Mouse (Mus musculus) liver, embryonic 16.5 days (tissue): ENCODE data around the gene R3hdm2. TPM values are rescaled to one million over a fixed set of nuclear protein-coding genes. Genes with fewer than 3 reads are reported as not detected.

Experiments used
- ATAC-seq: fragments of 200-750 bp; cut with Nextera tagmentation; 2 replicates; pipeline ENCODE4 v1.8.0; 2017; ENCODE audit warnings: low read depth, mild to moderate bottlenecking, moderate number of reproducible peaks, moderate library complexity
- H3K27ac ChIP-seq: fragments of 300-500 bp; sonication (generic); 2 replicates; pipeline ENCODE4 v1.5.1; 2014; ENCODE audit warnings: mild to moderate bottlenecking, low read length
- H3K27me3 ChIP-seq: fragments of 300-500 bp; sonication (generic); 2 replicates; pipeline ENCODE4 v1.6.1; 2014; ENCODE audit warnings: low read depth, low read length, mixed read lengths; ENCODE audit not compliant: control insufficient read depth, insufficient read depth
- H3K36me3 ChIP-seq: fragments of 300-500 bp; sonication (generic); 2 replicates; pipeline ENCODE4 v1.6.1; 2014; ENCODE audit warnings: mild to moderate bottlenecking; ENCODE audit not compliant: control insufficient read depth, insufficient read depth
- H3K4me1 ChIP-seq: fragments of 300-500 bp; sonication (generic); 2 replicates; pipeline ENCODE4 v1.6.1; 2014; ENCODE audit warnings: low read depth, low read length, mixed read lengths; ENCODE audit not compliant: control insufficient read depth
- H3K4me2 ChIP-seq: fragments of 300-500 bp; sonication (generic); 2 replicates; pipeline ENCODE4 v1.6.1; 2014; ENCODE audit warnings: low read depth, low read length, mixed read lengths
- H3K4me3 ChIP-seq: fragments of 300-500 bp; sonication (generic); 2 replicates; pipeline ENCODE4 v1.5.1; 2014; ENCODE audit warnings: low read depth, mild to moderate bottlenecking, low read length
- H3K9ac ChIP-seq: fragments of 300-500 bp; sonication (generic); 2 replicates; pipeline ENCODE4 v1.6.1; 2014; ENCODE audit warnings: low read depth, low read length
- H3K9me3 ChIP-seq: fragments of 300-500 bp; sonication (generic); replicated peaks from 2 replicates; pipeline ENCODE4 v1.6.1; 2016; ENCODE audit warnings: low read length; ENCODE audit not compliant: control insufficient read depth
- WGBS: fragments of 180-500 bp; shearing (Covaris S2); extraction: QIAGEN DNeasy Blood & Tissue Kit; methylation state at CpG from one replicate; pipeline ENCODE4 v1.1.7; 2014; ENCODE audit not compliant: insufficient replicate concordance; 5-methylcytosine and 5-hydroxymethylcytosine counted together
- polyA plus RNA-seq: library from polyadenylated mRNA; unstranded; fragments of >200 nt; fragmentation: Nextera tagmentation; extraction: Ambion mirVana; gene quantifications from 2 replicates; pipeline ENCODE4 v1.2.1, GENCODE M21; 2015

The R3hdm2 gene
- polyA plus RNA-seq, 1 experiment from 2014 or later = 13.3 TPM

GRCm38 (mm10) chr10:127514111-127514698, 134.1 kb downstream of the R3hdm2 start:
- no peaks in the 10 kb centered on the region for H3K9me3 ChIP-seq
- 12% methylated on average over 13 of the region's 13 CpGs for WGBS
- peaks cover 21% of the 10 kb centered on the region for H3K36me3 ChIP-seq
- peak overlapping the region; percentile 54 for H3K27ac ChIP-seq
- peaks cover 58% of the 10 kb centered on the region for H3K4me1 ChIP-seq
- H3K4me3 ChIP-seq = peak overlapping the region; percentile 44
- H3K4me2 ChIP-seq = peak overlapping the region; percentile 75
- H3K9ac ChIP-seq = peak overlapping the region; percentile 64
- H3K27me3 ChIP-seq = peaks cover 57% of the 10 kb centered on the region
- no peak for ATAC-seq

- H3K27me3 ChIP-seq = peaks cover 51% of the 10 kb centered on the region
Observed at GRCm38 (mm10) chr10:127514764-127515163, 134.6 kb downstream of the R3hdm2 start, which contains the start of gene Ndufa4l2. TSS of gene Ndufa4l2 (plus strand) at chr10:127514967.

GRCm38 (mm10) chr10:127515271-127515982, 135.3 kb downstream of the R3hdm2 start:
- peaks cover 33% of the 10 kb centered on the region for H3K36me3 ChIP-seq
- ATAC-seq = no peak
- 31% methylated on average over 9 of the region's 9 CpGs for WGBS
- H3K4me3 ChIP-seq = peak overlapping the region; percentile 47
- H3K9ac ChIP-seq = peak overlapping the region; percentile 56
- H3K27ac ChIP-seq = peak overlapping the region; percentile 90
- H3K4me2 ChIP-seq = peak overlapping the region; percentile 54
- H3K4me1 ChIP-seq = peaks cover 61% of the 10 kb centered on the region
- no peaks in the 10 kb centered on the region for H3K9me3 ChIP-seq
- peaks cover 45% of the 10 kb centered on the region for H3K27me3 ChIP-seq

More at GRCm38 (mm10) chr10:127514764-127515163, 134.6 kb downstream of the R3hdm2 start, which contains the start of gene Ndufa4l2:
- peaks cover 54% of the 10 kb centered on the region for H3K4me1 ChIP-seq
- peak within 1 kb of the TSS; percentile 75 for H3K4me2 ChIP-seq
- peak within 1 kb of the TSS; percentile 64 for H3K9ac ChIP-seq
- H3K4me3 ChIP-seq = peak within 1 kb of the TSS; percentile 47
- WGBS = 13% methylated on average over 6 of the region's 6 CpGs
- H3K36me3 ChIP-seq = peaks cover 27% of the 10 kb centered on the region
- H3K9me3 ChIP-seq = no peaks in the 10 kb centered on the region
- H3K27ac ChIP-seq = peak within 1 kb of the TSS; percentile 90
- ATAC-seq = no peak

GRCm38 (mm10) chr10:127515983-127516459, 135.9 kb downstream of the R3hdm2 start:
- Histone ChIP-seq H3K4me1 (peaks cover 67% of the 10 kb centered on the region), H3K27ac (peak overlapping the region; percentile 90), H3K4me3 (peak overlapping the region; percentile 47), H3K9ac (peak overlapping the region; percentile 56), H3K9me3 (no peaks in the 10 kb centered on the region), H3K36me3 (peaks cover 36% of the 10 kb centered on the region), H3K27me3 (peaks cover 39% of the 10 kb centered on the region), H3K4me2 (peak overlapping the region; percentile 54)
- peak; percentile 2; the same call in 1 of the 2 replicates for ATAC-seq
- WGBS = 30% methylated on average over 8 of the region's 8 CpGs

- Histone ChIP-seq H3K9me3 (no peaks in the 10 kb centered on the region), H3K9ac (peak overlapping the region; percentile 58), H3K27me3 (peaks cover 32% of the 10 kb centered on the region), H3K4me2 (peak overlapping the region; percentile 54), H3K27ac (peak overlapping the region; percentile 90), H3K4me1 (peaks cover 67% of the 10 kb centered on the region), H3K4me3 (peak overlapping the region; percentile 47), H3K36me3 (peaks cover 36% of the 10 kb centered on the region)
- peak; percentile 76 for ATAC-seq
- WGBS = 27% methylated on average over 30 of the region's 30 CpGs
Observed at GRCm38 (mm10) chr10:127516576-127517260, 136.6 kb downstream of the R3hdm2 start.

GRCm38 (mm10) chr10:127517941-127518340, 137.8 kb downstream of the R3hdm2 start:
- H3K36me3 ChIP-seq = peaks cover 36% of the 10 kb centered on the region
- no peak overlapping the region for H3K4me3 ChIP-seq
- H3K4me2 ChIP-seq = no peak overlapping the region
- H3K4me1 ChIP-seq = peaks cover 64% of the 10 kb centered on the region
- no peak overlapping the region for H3K9ac ChIP-seq
- ATAC-seq = no peak
- no peak overlapping the region for H3K27ac ChIP-seq
- H3K27me3 ChIP-seq = peaks cover 24% of the 10 kb centered on the region
- no peaks in the 10 kb centered on the region for H3K9me3 ChIP-seq
- WGBS = 86% methylated on average over 22 of the region's 22 CpGs

GRCm38 (mm10) chr10:127519041-127519701, 139.0 kb downstream of the R3hdm2 start:
- H3K36me3 ChIP-seq = peaks cover 36% of the 10 kb centered on the region
- peaks cover 19% of the 10 kb centered on the region for H3K27me3 ChIP-seq
- peaks cover 52% of the 10 kb centered on the region for H3K4me1 ChIP-seq
- no peak overlapping the region for H3K9ac ChIP-seq
- no peak for ATAC-seq
- H3K27ac ChIP-seq = no peak overlapping the region
- 91% methylated on average over 26 of the region's 26 CpGs for WGBS
- no peak overlapping the region for H3K4me3 ChIP-seq
- no peaks in the 10 kb centered on the region for H3K9me3 ChIP-seq
- H3K4me2 ChIP-seq = no peak overlapping the region

- 85% methylated on average over 37 of the region's 37 CpGs for whole genome bisulfite sequencing
- ATAC-seq = no peak
- H3K9me3 ChIP-seq = no peaks in the 10 kb centered on the region
- peaks cover 36% of the 10 kb centered on the region for H3K36me3 ChIP-seq
- peak overlapping the region; percentile 79 for H3K9ac ChIP-seq
- peak overlapping the region; percentile 72 for H3K4me3 ChIP-seq
- peak overlapping the region; percentile 80 for H3K4me2 ChIP-seq
- H3K27me3 ChIP-seq = peaks cover 23% of the 10 kb centered on the region
- H3K27ac ChIP-seq = peak overlapping the region; percentile 90
- peaks cover 42% of the 10 kb centered on the region for H3K4me1 ChIP-seq
Observed at GRCm38 (mm10) chr10:127519903-127520713, 140.0 kb downstream of the R3hdm2 start.
